Mouse (Mus musculus) midbrain, embryonic 13.5 days (tissue): ENCODE measurements at regions not wholly inside any gene's neighbourhood (a gene's known extent, or its start where the extent isn't known, plus 50 kb on each side); places are given as distances from the start of the nearest gene placed in this dataset.

ENCODE experiments used
- ATAC-seq: fragments of 200-750 bp; cut with Nextera tagmentation; 2 replicates; pipeline ENCODE4 v1.8.0; 2017; ENCODE audit warnings: mild to moderate bottlenecking, moderate TSS enrichment, moderate library complexity
- H3K27ac ChIP-seq: fragments of 300-500 bp; sonication (generic); 2 replicates; pipeline ENCODE4 v1.5.1; 2015; ENCODE audit warnings: inconsistent platforms, mild to moderate bottlenecking, moderate library complexity
- H3K27me3 ChIP-seq: fragments of 300-500 bp; sonication (generic); 2 replicates; pipeline ENCODE4 v1.6.1; 2015; ENCODE audit warnings: mild to moderate bottlenecking, inconsistent platforms
- H3K36me3 ChIP-seq: fragments of 300-500 bp; sonication (generic); 2 replicates; pipeline ENCODE4 v1.6.1; 2015; ENCODE audit warnings: mild to moderate bottlenecking, inconsistent platforms
- H3K4me1 ChIP-seq: fragments of 300-500 bp; sonication (generic); replicated peaks from 2 replicates; pipeline ENCODE4 v1.6.1; 2015; ENCODE audit warnings: inconsistent platforms
- H3K4me2 ChIP-seq: fragments of 300-500 bp; sonication (generic); replicated peaks from 2 replicates; pipeline ENCODE4 v1.6.1; 2015; ENCODE audit warnings: moderate library complexity, mild to moderate bottlenecking, inconsistent platforms
- H3K4me3 ChIP-seq: fragments of 300-500 bp; sonication (generic); replicated peaks from 2 replicates; pipeline ENCODE4 v1.5.1; 2015; ENCODE audit warnings: mild to moderate bottlenecking, inconsistent platforms
- H3K9ac ChIP-seq: fragments of 300-500 bp; sonication (generic); replicated peaks from 2 replicates; pipeline ENCODE4 v1.6.1; 2015; ENCODE audit warnings: mild to moderate bottlenecking, inconsistent platforms
- H3K9me3 ChIP-seq: fragments of 300-500 bp; sonication (generic); 2 replicates; pipeline ENCODE4 v1.6.1; 2016; ENCODE audit warnings: mild to moderate bottlenecking, inconsistent platforms
- WGBS: fragments of 180-500 bp; shearing (Covaris S2); methylation state at CpG from one replicate; pipeline ENCODE4 v1.1.7; 2015; 5-methylcytosine and 5-hydroxymethylcytosine counted together

- Histone ChIP-seq H3K36me3 (no peaks in the 10 kb centered on the region), H3K27me3 (no peaks in the 10 kb centered on the region), H3K27ac (no peak overlapping the region), H3K4me2 (no peak overlapping the region), H3K9ac (no peak overlapping the region), H3K4me1 (no peaks in the 10 kb centered on the region), H3K9me3 (no peaks in the 10 kb centered on the region), H3K4me3 (no peak overlapping the region)
- WGBS, result 71% methylated on average over 1 of the region's 1 CpGs
- ATAC-seq, result no peak
Measured at GRCm38 (mm10) chr4:69197577-69197976, 243.4 kb upstream of the Brinp1 start.

GRCm38 (mm10) chr4:69196094-69196493 lies 241.9 kb upstream of the Brinp1 start:
- Histone ChIP-seq H3K9ac (peak overlapping the region; percentile 65), H3K4me3 (peak overlapping the region; percentile 44), H3K36me3 (no peaks in the 10 kb centered on the region), H3K4me2 (peak overlapping the region; percentile 67), H3K27ac (peak overlapping the region; percentile 80), H3K27me3 (no peaks in the 10 kb centered on the region), H3K9me3 (no peaks in the 10 kb centered on the region), H3K4me1 (no peaks in the 10 kb centered on the region)
- WGBS, result 83% methylated on average over 1 of the region's 1 CpGs
- peak; percentile 69 for ATAC-seq

GRCm38 (mm10) chr4:69195645-69196044 lies 241.4 kb upstream of the Brinp1 start:
- no peaks in the 10 kb centered on the region for H3K36me3 ChIP-seq
- peak overlapping the region; percentile 65 for H3K9ac ChIP-seq
- H3K27me3 ChIP-seq, result no peaks in the 10 kb centered on the region
- ATAC-seq, result peak; percentile 93
- no peaks in the 10 kb centered on the region for H3K4me1 ChIP-seq
- H3K4me3 ChIP-seq, result peak overlapping the region; percentile 44
- 0% methylated on average over 13 of the region's 13 CpGs for WGBS
- H3K9me3 ChIP-seq, result no peaks in the 10 kb centered on the region
- H3K4me2 ChIP-seq, result peak overlapping the region; percentile 67
- H3K27ac ChIP-seq, result peak overlapping the region; percentile 80
